In the genomic region with DNA sequence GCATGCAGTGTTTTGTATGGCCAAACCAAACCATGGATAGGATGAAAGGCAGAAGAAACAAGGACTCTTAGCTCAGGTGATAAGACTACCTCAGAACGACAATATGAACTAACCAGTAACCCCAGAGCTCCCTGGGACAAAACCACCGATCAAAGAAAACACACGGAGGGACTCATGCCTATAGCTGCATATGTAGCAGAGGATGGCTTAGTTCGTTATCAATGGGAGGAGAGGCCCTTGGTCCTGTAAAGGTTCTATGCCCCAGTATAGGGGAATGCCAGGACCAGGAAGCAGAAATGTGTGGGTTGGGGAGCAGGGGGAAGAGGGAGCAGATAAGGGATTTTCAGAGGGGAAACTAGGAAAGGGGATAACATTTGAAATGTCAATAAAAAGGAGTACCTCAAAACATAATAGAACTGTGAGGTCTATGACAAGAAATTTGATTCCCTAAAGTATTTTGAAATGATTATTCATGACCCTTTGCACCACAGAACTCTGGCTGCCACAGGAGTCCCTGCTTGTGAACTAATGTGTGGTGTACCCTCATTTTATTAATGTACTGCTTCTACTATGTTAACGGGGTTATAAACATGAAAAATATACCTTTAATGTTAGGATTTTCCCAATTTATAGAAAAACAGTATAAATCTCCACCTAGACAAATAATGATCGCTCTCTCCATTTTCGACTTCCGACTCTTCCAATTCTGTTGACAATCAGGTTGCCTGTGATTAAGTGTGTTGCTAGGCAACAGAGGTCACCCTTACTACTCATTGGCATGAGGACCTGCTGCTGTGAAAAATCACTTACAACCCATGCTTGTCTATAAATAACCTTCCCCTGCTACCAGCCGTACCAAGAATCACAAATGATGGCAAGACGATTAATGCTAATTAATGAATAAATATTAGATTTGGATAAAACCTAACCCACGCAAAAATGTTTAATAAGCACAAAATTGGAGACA, we compare ENCODE assay signal across 12 mouse cellular contexts.
A peak's percentile ranks its signal among the peaks of the same experiment; 100 is the strongest.
DNase-seq lines count a peak whose midpoint lies in the region; ATAC-seq and TF ChIP-seq lines count a peak whose summit lies in the region.
"Had no signal": no experiment of that assay in that cellular context is flagged by ENCODE, and none has a peak within 500 bp of the region (broad histone marks: within the 10 kb centered on the region; RNA-seq: fewer than 3 reads in every experiment).

No protein-coding gene starts in this region.

- ATAC-seq in heart, embryonic 16.5 days (replicated peaks; ENCODE audit: extremely low read depth, insufficient read depth, low FRiP score), result peak; percentile 81; the same call in 1 of the 2 replicates
- peak; percentile 81 for ATAC-seq in midbrain, postnatal 0 days (ENCODE audit: low FRiP score)
- no peak for ATAC-seq in kidney, embryonic 14.5 days (ENCODE audit: low FRiP score, low TSS enrichment)
- ATAC-seq: inflammation-experienced regulatory T-cells, adult 6 months had no signal

- WGBS in heart, embryonic 16.5 days, result 52% methylated on average over 11 of the region's 11 CpGs
- 39% methylated on average over 11 of the region's 11 CpGs for WGBS in midbrain, postnatal 0 days
- 72% methylated on average over 11 of the region's 11 CpGs for WGBS in embryonic facial prominence, embryonic 10.5 days
- 73% methylated on average over 11 of the region's 11 CpGs for WGBS in kidney, embryonic 14.5 days

- no peak overlapping the region for H3K4me3 ChIP-seq in heart, embryonic 16.5 days (ENCODE audit: low read length)
- no peak overlapping the region for H3K4me3 ChIP-seq in midbrain, postnatal 0 days (ENCODE audit: low read depth, low read length)
- no peak overlapping the region for H3K4me3 ChIP-seq in embryonic facial prominence, embryonic 10.5 days
- no peak overlapping the region for H3K4me3 ChIP-seq in kidney, embryonic 14.5 days (ENCODE audit: low read length)
- H3K4me3 ChIP-seq: liver, embryonic 13.5 days had no signal

- H3K4me1 ChIP-seq in heart, embryonic 16.5 days (ENCODE audit: control insufficient read depth, insufficient read depth, low read length), result peaks cover 4% of the 10 kb centered on the region
- H3K4me1 ChIP-seq in midbrain, postnatal 0 days (ENCODE audit: insufficient read depth, low read length), result 0 out of 2 replicates have a peak, but pooled peaks cover 3% of the 10 kb centered on the region
- peaks cover 7% of the 10 kb centered on the region; the same call in 1 of the 2 replicates for H3K4me1 ChIP-seq in embryonic facial prominence, embryonic 10.5 days
- H3K4me1 ChIP-seq in kidney, embryonic 14.5 days (ENCODE audit: control insufficient read depth, insufficient read depth, low read length), result no peaks in the 10 kb centered on the region
- H3K4me1 ChIP-seq: liver, embryonic 13.5 days had no signal

- no peaks in the 10 kb centered on the region for H3K9me3 ChIP-seq in heart, embryonic 16.5 days (replicated peaks; ENCODE audit: control insufficient read depth, low read length)
- H3K9me3 ChIP-seq in midbrain, postnatal 0 days (ENCODE audit: low read length), result no peaks in the 10 kb centered on the region
- no peaks in the 10 kb centered on the region for H3K9me3 ChIP-seq in embryonic facial prominence, embryonic 10.5 days
- no peaks in the 10 kb centered on the region for H3K9me3 ChIP-seq in kidney, embryonic 14.5 days (ENCODE audit: control insufficient read depth, low read length)
- H3K9me3 ChIP-seq: liver, embryonic 13.5 days had no signal

- H3K9ac ChIP-seq in heart, embryonic 16.5 days (ENCODE audit: low read length), result no peak overlapping the region
- H3K9ac ChIP-seq in midbrain, postnatal 0 days (replicated peaks; ENCODE audit: low read length, poor library complexity, severe bottlenecking), result no peak overlapping the region
- H3K9ac ChIP-seq in kidney, embryonic 14.5 days (ENCODE audit: low read depth, low read length), result no peak overlapping the region
- H3K9ac ChIP-seq: liver, embryonic 13.5 days had no signal

- H3K4me2 ChIP-seq in heart, embryonic 16.5 days (ENCODE audit: low read depth, low read length), result peak overlapping the region; percentile 36
- peak overlapping the region; percentile 23; the same call in 1 of the 2 replicates for H3K4me2 ChIP-seq in midbrain, postnatal 0 days (ENCODE audit: low read depth, low read length, poor library complexity, severe bottlenecking)
- H3K4me2 ChIP-seq in kidney, embryonic 14.5 days (replicated peaks; ENCODE audit: low read depth, low read length), result no peak overlapping the region
- H3K4me2 ChIP-seq: liver, embryonic 13.5 days had no signal

- intact Hi-C loops in heart, postnatal 36 days (cut with DNase I), result no loop called here

- H3K27me3 ChIP-seq in heart, embryonic 16.5 days (ENCODE audit: control insufficient read depth, insufficient read depth, low read length), result no peaks in the 10 kb centered on the region
- H3K27me3 ChIP-seq in midbrain, postnatal 0 days (ENCODE audit: insufficient read depth, low read length), result no peaks in the 10 kb centered on the region
- H3K27me3 ChIP-seq in embryonic facial prominence, embryonic 10.5 days (replicated peaks; ENCODE audit: low read depth, poor library complexity, severe bottlenecking), result no peaks in the 10 kb centered on the region
- H3K27me3 ChIP-seq in kidney, embryonic 14.5 days (ENCODE audit: control insufficient read depth, insufficient read depth, low read length), result no peaks in the 10 kb centered on the region
- H3K27me3 ChIP-seq: liver, embryonic 13.5 days had no signal

- no peak for TF ChIP-seq CTCF in midbrain, postnatal 0 days (IDR thresholded peaks at IDR 0.05)

- H3K27ac ChIP-seq in heart, embryonic 16.5 days (ENCODE audit: low read length), result no peak overlapping the region
- H3K27ac ChIP-seq in midbrain, postnatal 0 days (ENCODE audit: low read depth, low read length), result no peak overlapping the region
- no peak overlapping the region for H3K27ac ChIP-seq in embryonic facial prominence, embryonic 10.5 days (replicated peaks)
- H3K27ac ChIP-seq in kidney, embryonic 14.5 days (ENCODE audit: low read depth, low read length), result no peak overlapping the region
- H3K27ac ChIP-seq: liver, embryonic 13.5 days had no signal

- DNase-seq in heart, adult 11 months, result peak; percentile 90
- no peak for DNase-seq in heart, postnatal 36 days
- DNase-seq in embryo, embryonic 10.5 days (ENCODE audit: low spot score), result peak; percentile 77
- DNase-seq in midbrain, postnatal 0 days (ENCODE audit: low spot score), result peak; percentile 75
- no peak for DNase-seq in thymus, postnatal 0 days (ENCODE audit: low spot score)
- DNase-seq in embryonic facial prominence, embryonic 10.5 days (ENCODE audit: low spot score), result no peak
- DNase-seq: cerebellum, adult 11-12 months; layer of hippocampus, postnatal 36 days; liver, embryonic 13.5 days had no signal

- H3K36me3 ChIP-seq in heart, embryonic 16.5 days (ENCODE audit: control insufficient read depth, insufficient read depth), result no peaks in the 10 kb centered on the region
- H3K36me3 ChIP-seq in midbrain, postnatal 0 days (ENCODE audit: insufficient read depth, low read length), result no peaks in the 10 kb centered on the region
- no peaks in the 10 kb centered on the region for H3K36me3 ChIP-seq in embryonic facial prominence, embryonic 10.5 days (replicated peaks)
- no peaks in the 10 kb centered on the region for H3K36me3 ChIP-seq in kidney, embryonic 14.5 days (ENCODE audit: control insufficient read depth, insufficient read depth, low read length)
- H3K36me3 ChIP-seq: liver, embryonic 13.5 days had no signal

Comparison
In these comparisons a context has a peak if more than half of its experiments do, and no peak if none do; other contexts are left out.
1. DNase-seq: peak in heart, adult 11 months (single experiment), embryo, embryonic 10.5 days (single experiment) and midbrain, postnatal 0 days (single experiment); none in heart, postnatal 36 days (0 of 2), thymus, postnatal 0 days (single experiment) and embryonic facial prominence, embryonic 10.5 days (single experiment).